Mouse (Mus musculus) CH12.LX (cell line): ENCODE measurements around the gene Cnpy2. TPM values are rescaled to one million over a fixed set of nuclear protein-coding genes. Genes with fewer than 3 reads are reported as not detected.

Source experiments
- DNase-seq: peaks from one replicate; pipeline ENCODE4 v3.0.0-alpha.2; 2013; ENCODE audit errors: extremely low read depth
- H3K27ac ChIP-seq: 2 replicates; pipeline ENCODE4 v1.5.1; 2012; ENCODE audit warnings: low read depth, mild to moderate bottlenecking, control low read depth, moderate library complexity; ENCODE audit not compliant: insufficient read depth
- H3K27me3 ChIP-seq: replicated peaks from 2 replicates; pipeline ENCODE3; 2012; ENCODE audit warnings: inconsistent platforms
- H3K36me3 ChIP-seq, 2 experiments: replicated peaks in 1 of 2; 2 replicates each; pipeline versions ENCODE3 to v1.6.1; 2012; ENCODE audit warnings: inconsistent platforms in 1 of 2, low read length in 1 of 2, mild to moderate bottlenecking in 1 of 2, mixed read lengths in 1 of 2, moderate library complexity in 1 of 2; ENCODE audit not compliant: control insufficient read depth in 1 of 2, insufficient read depth in 1 of 2
- H3K4me1 ChIP-seq, 2 experiments: 2 replicates each; pipeline ENCODE4 v1.6.1; 2012; ENCODE audit warnings: inconsistent platforms in 1 of 2, moderate library complexity in 1 of 2; ENCODE audit not compliant: insufficient read depth in 2 of 2, control insufficient read depth in 1 of 2
- H3K4me2 ChIP-seq: 2 replicates; pipeline ENCODE4 v1.6.1; 2012; ENCODE audit warnings: low read depth, mild to moderate bottlenecking, control low read depth; ENCODE audit not compliant: poor library complexity, insufficient read depth, severe bottlenecking
- H3K4me3 ChIP-seq, 3 experiments: fragments of 150-350 bp in 1 of 3; sonication (generic) in 1 of 3; replicated peaks in 1 of 3; 2 replicates each; pipeline versions ENCODE3 to v1.5.1; 2011 to 2012; ENCODE audit warnings: low read depth in 2 of 3, low read length in 2 of 3, mild to moderate bottlenecking in 2 of 3, moderate library complexity in 2 of 3, control low read depth in 1 of 3, improper control_type of control experiment in 1 of 3, inconsistent platforms in 1 of 3, mixed read lengths in 1 of 3; ENCODE audit not compliant: poor library complexity in 1 of 3
- H3K79me2 ChIP-seq: replicated peaks from 2 replicates; pipeline ENCODE4 v1.6.1; 2012; ENCODE audit warnings: mild to moderate bottlenecking, moderate library complexity; ENCODE audit not compliant: control insufficient read depth, poor library complexity, insufficient read depth, severe bottlenecking; ENCODE audit errors: extremely low read depth
- H3K9ac ChIP-seq: 2 replicates; pipeline ENCODE4 v1.6.1; 2012; ENCODE audit warnings: low read depth, mild to moderate bottlenecking, control low read depth, moderate library complexity; ENCODE audit not compliant: insufficient read depth
- H3K9me3 ChIP-seq: replicated peaks from 2 replicates; pipeline ENCODE3; 2012; ENCODE audit warnings: low read length, inconsistent platforms, mixed read lengths
- BHLHE40 ChIP-seq: IDR thresholded peaks from 2 replicates; pipeline ENCODE4 v1.6.1; 2011; ENCODE audit warnings: mild to moderate bottlenecking, low read depth, low read length, improper control_type of control experiment
- CHD1 ChIP-seq: IDR thresholded peaks from 2 replicates; pipeline ENCODE4 v1.6.1; 2012; ENCODE audit warnings: low read depth, low read length, improper control_type of control experiment, inconsistent platforms
- CHD2 ChIP-seq: IDR thresholded peaks from 2 replicates; pipeline ENCODE4 v1.6.1; 2011; ENCODE audit warnings: low read length, improper control_type of control experiment
- CTCF ChIP-seq, 2 experiments: IDR thresholded peaks in 1 of 2; conservative IDR thresholded peaks in 1 of 2; 2 replicates each; pipeline ENCODE4 v1.5.1; 2011 to 2012; ENCODE audit warnings: low read depth in 2 of 2, low read length in 2 of 2, improper control_type of control experiment in 1 of 2, inconsistent platforms in 1 of 2, mild to moderate bottlenecking in 1 of 2, moderate library complexity in 1 of 2
- E2F4 ChIP-seq: IDR thresholded peaks from 2 replicates; pipeline ENCODE4 v1.6.1; 2011; ENCODE audit warnings: low read depth, low read length, improper control_type of control experiment; ENCODE audit not compliant: insufficient replicate concordance
- ELF1 ChIP-seq: IDR thresholded peaks from 2 replicates; pipeline ENCODE4 v1.6.1; 2014; ENCODE audit warnings: low read depth, mild to moderate bottlenecking, inconsistent platforms, low read length, improper control_type of control experiment
- EP300 ChIP-seq: IDR thresholded peaks from 2 replicates; pipeline ENCODE4 v1.6.1; 2011; ENCODE audit warnings: low read length, improper control_type of control experiment
- ETS1 ChIP-seq: conservative IDR thresholded peaks from 2 replicates; pipeline ENCODE4 v1.6.1; 2012; ENCODE audit warnings: low read depth, mild to moderate bottlenecking, inconsistent platforms, low read length, improper control_type of control experiment, moderate library complexity
- GABPA ChIP-seq: IDR thresholded peaks from 2 replicates; pipeline ENCODE4 v1.6.1; 2012; ENCODE audit warnings: low read depth, low read length, improper control_type of control experiment, inconsistent platforms; ENCODE audit not compliant: insufficient replicate concordance
- HCFC1 ChIP-seq: IDR thresholded peaks from 2 replicates; pipeline ENCODE4 v1.6.1; 2012; ENCODE audit warnings: low read depth, mild to moderate bottlenecking, inconsistent platforms, low read length, improper control_type of control experiment
- IRF4 ChIP-seq: IDR thresholded peaks from 2 replicates; pipeline ENCODE4 v1.6.1; 2014; ENCODE audit warnings: low read depth, mild to moderate bottlenecking, inconsistent platforms, low read length, improper control_type of control experiment
- JUN ChIP-seq: IDR thresholded peaks from 2 replicates; pipeline ENCODE4 v1.6.1; 2011; ENCODE audit warnings: low read depth, mild to moderate bottlenecking, low read length, improper control_type of control experiment, moderate library complexity; ENCODE audit not compliant: insufficient read depth
- JUND ChIP-seq: conservative IDR thresholded peaks from 2 replicates; pipeline ENCODE4 v1.6.1; 2011; ENCODE audit warnings: low read depth, low read length, improper control_type of control experiment
- KAT2A ChIP-seq: IDR thresholded peaks from 2 replicates; pipeline ENCODE4 v1.6.1; 2012; ENCODE audit warnings: low read length, improper control_type of control experiment, inconsistent platforms; ENCODE audit not compliant: insufficient replicate concordance
- MAX ChIP-seq: IDR thresholded peaks from 2 replicates; pipeline ENCODE4 v1.6.1; 2011; ENCODE audit warnings: low read length, improper control_type of control experiment
- MAZ ChIP-seq: IDR thresholded peaks from 2 replicates; pipeline ENCODE4 v1.6.1; 2012; ENCODE audit warnings: low read depth, mild to moderate bottlenecking, inconsistent platforms, low read length, improper control_type of control experiment, moderate library complexity
- MEF2A ChIP-seq: IDR thresholded peaks from 2 replicates; pipeline ENCODE4 v1.6.1; 2014; ENCODE audit warnings: low read depth, mild to moderate bottlenecking, inconsistent platforms, low read length, improper control_type of control experiment, borderline replicate concordance
- MXI1 ChIP-seq: IDR thresholded peaks from 2 replicates; pipeline ENCODE4 v1.6.1; 2011; ENCODE audit warnings: mild to moderate bottlenecking, low read depth, low read length, improper control_type of control experiment
- MYC ChIP-seq: IDR thresholded peaks from 2 replicates; pipeline ENCODE4 v1.6.1; 2011; ENCODE audit warnings: low read depth, mild to moderate bottlenecking, improper control_type of control experiment, low read length
- NELFE ChIP-seq: IDR thresholded peaks from 2 replicates; pipeline ENCODE4 v1.6.1; 2011; ENCODE audit warnings: low read depth, low read length, improper control_type of control experiment
- NRF1 ChIP-seq: IDR thresholded peaks from 2 replicates; pipeline ENCODE4 v1.6.1; 2014; ENCODE audit warnings: low read depth, mild to moderate bottlenecking, inconsistent platforms, low read length, improper control_type of control experiment, moderate library complexity
- PAX5 ChIP-seq: IDR thresholded peaks from 2 replicates; pipeline ENCODE4 v1.6.1; 2012; ENCODE audit warnings: low read length, inconsistent platforms, mixed read lengths
- POLR2A ChIP-seq: IDR thresholded peaks from 2 replicates; pipeline ENCODE4 v1.6.1; 2011; ENCODE audit warnings: low read depth, mild to moderate bottlenecking, improper control_type of control experiment, low read length
- POLR2AphosphoS2 ChIP-seq: IDR thresholded peaks from 2 replicates; pipeline ENCODE4 v1.6.1; 2011; ENCODE audit warnings: low read depth, low read length, improper control_type of control experiment
- RCOR1 ChIP-seq: conservative IDR thresholded peaks from 2 replicates; pipeline ENCODE4 v1.6.1; 2012; ENCODE audit warnings: low read depth, mild to moderate bottlenecking, inconsistent platforms, low read length, improper control_type of control experiment
- SIN3A ChIP-seq: IDR thresholded peaks from 2 replicates; pipeline ENCODE4 v1.6.1; 2012; ENCODE audit warnings: low read length, improper control_type of control experiment, inconsistent platforms
- SMC3 ChIP-seq: IDR thresholded peaks from 2 replicates; pipeline ENCODE4 v1.6.1; 2011; ENCODE audit warnings: low read depth, low read length, improper control_type of control experiment
- TBP ChIP-seq: conservative IDR thresholded peaks from 2 replicates; pipeline ENCODE4 v1.6.1; 2011; ENCODE audit warnings: low read depth, low read length, improper control_type of control experiment
- TCF12 ChIP-seq: IDR thresholded peaks from 2 replicates; pipeline ENCODE4 v1.6.1; 2014; ENCODE audit warnings: low read depth, mild to moderate bottlenecking, inconsistent platforms, low read length, improper control_type of control experiment
- UBTF ChIP-seq: IDR thresholded peaks from 2 replicates; pipeline ENCODE4 v1.6.1; 2012; ENCODE audit warnings: low read depth, mild to moderate bottlenecking, inconsistent platforms, low read length, improper control_type of control experiment, moderate library complexity
- USF1 ChIP-seq: IDR thresholded peaks from 2 replicates; pipeline ENCODE4 v1.6.1; 2014; ENCODE audit warnings: low read depth, mild to moderate bottlenecking, inconsistent platforms, low read length, improper control_type of control experiment
- USF2 ChIP-seq: conservative IDR thresholded peaks from 2 replicates; pipeline ENCODE4 v1.6.1; 2011; ENCODE audit warnings: low read depth, low read length, improper control_type of control experiment
- ZC3H11A ChIP-seq: IDR thresholded peaks from 2 replicates; pipeline ENCODE4 v1.6.1; 2012; ENCODE audit warnings: low read depth, mild to moderate bottlenecking, inconsistent platforms, low read length, improper control_type of control experiment
- ZMIZ1 ChIP-seq: IDR thresholded peaks from 2 replicates; pipeline ENCODE4 v1.6.1; 2012; ENCODE audit warnings: low read depth, mild to moderate bottlenecking, inconsistent platforms, low read length, improper control_type of control experiment
- ZNF384 ChIP-seq: IDR thresholded peaks from 2 replicates; pipeline ENCODE4 v1.6.1; 2012; ENCODE audit warnings: low read depth, low read length, improper control_type of control experiment, inconsistent platforms
- dilution Hi-C: fragments of 300-500 bp; cut with MboI; formaldehyde crosslinking; loops from 2 replicates; pipeline ENCODE4 v1.14.3; 2020; ENCODE audit warnings: low sequenced_read_pairs; ENCODE audit not compliant: extremely low pct_unique_long_range_greater_than_20kb, extremely low pct_ligation_motif_present
- in situ Hi-C: fragments of 300-500 bp; cut with MboI; formaldehyde crosslinking; loops from 3 replicates; pipeline ENCODE4 v1.14.3; 2019; ENCODE audit warnings: low sequenced_read_pairs, low pct_ligation_motif_present, low pct_unique_long_range_greater_than_20kb, mixed read lengths
- polyA plus RNA-seq: library from polyadenylated mRNA; unstranded; fragments of >175 nt; gene quantifications from 2 replicates; pipeline ENCODE4 v1.2.1, GENCODE M21; 2012; ENCODE audit warnings: low read depth; ENCODE audit not compliant: insufficient read length
- total RNA-seq, 2 experiments: library from RNA; depleted of rRNA; stranded (reverse); fragments of 300-350 nt in 1 of 2; fragments of >200 nt in 1 of 2; gene quantifications; 2 replicates each; pipeline ENCODE4 v1.2.3; 2012 to 2014

Cnpy2 gene
- total and polyA plus RNA-seq, 3 experiments, result 64.9 to 111 (median 98.9) TPM

DNA sequence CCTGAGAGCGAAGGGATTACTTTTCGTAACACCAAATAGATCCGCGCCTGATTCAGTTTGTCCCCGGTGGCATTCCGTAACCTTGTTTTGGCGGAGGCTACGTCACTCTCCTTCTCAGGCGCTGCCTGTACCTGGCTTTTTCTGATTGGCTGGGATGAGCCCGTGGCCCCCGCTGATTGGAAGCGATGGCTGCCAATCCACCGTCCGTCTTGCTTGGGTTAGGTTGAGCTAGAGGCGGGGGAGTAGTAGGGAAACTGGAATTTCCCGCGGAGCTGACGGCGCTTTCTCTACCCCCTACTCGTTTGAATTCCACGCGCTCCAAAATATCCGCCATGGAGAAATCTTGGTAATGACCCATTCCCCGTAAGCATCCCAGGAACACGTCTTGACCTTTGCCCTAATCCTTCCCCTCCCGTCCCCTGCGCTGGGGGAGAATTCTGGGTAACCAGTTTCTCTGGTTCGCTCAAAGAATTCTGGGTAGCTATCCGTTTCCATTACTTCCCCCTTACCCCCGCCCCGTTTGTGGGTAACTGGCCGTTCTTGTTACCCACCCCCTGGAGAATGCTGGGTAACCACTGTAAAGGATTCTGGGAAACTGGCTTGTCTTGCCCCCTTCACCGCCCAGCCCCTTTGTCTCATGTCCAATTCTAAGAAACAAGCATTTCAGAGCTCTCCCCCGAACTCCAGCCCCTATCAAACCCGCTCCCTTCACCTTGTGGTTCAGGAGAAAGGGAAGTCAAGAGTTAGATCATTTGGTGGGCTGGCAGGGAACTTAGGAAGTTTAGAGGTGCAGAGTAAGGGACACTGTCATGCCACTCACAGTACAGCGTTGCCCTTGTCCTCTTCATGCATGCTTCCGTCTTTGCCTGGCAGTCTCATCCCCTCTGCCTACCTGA is 18.9 kb upstream of the Cnpy2 start, which contains the start of gene Pan2:
Pan2 (plus strand) TSS at position 210 of the 896 bp plus-strand sequence.
- dilution Hi-C loops, result no loop called here
- H3K36me3 ChIP-seq, result peaks cover 3 to 20% of the 10 kb centered on the region in 2 experiments
- peaks cover 13 to 38% of the 10 kb centered on the region in 2 experiments for H3K4me1 ChIP-seq
- no peak for TF ChIP-seq BHLHE40
- TF ChIP-seq E2F4, result peak; percentile 82; the same call in 1 of the 2 replicates
- TF ChIP-seq PAX5, result no peak
- TF ChIP-seq CHD1, result 0 out of 2 replicates have a peak, but pooled peaks have one; percentile 62
- 0 out of 2 replicates have a peak, but pooled peaks have one; percentile 10 for TF ChIP-seq RCOR1
- TF ChIP-seq UBTF, result no peak
- TF ChIP-seq ZMIZ1, result peak; percentile 75
- TF ChIP-seq MAX, result peak; percentile 60; the same call in 1 of the 2 replicates
- peak; percentile 88 for TF ChIP-seq NELFE
- TF ChIP-seq SMC3, result no peak
- TF ChIP-seq MYC, result peak; percentile 78
- peak; percentile 20; the same call in 1 of the 2 replicates for TF ChIP-seq ETS1
- no peak for TF ChIP-seq USF1
- TF ChIP-seq POLR2A, result peak; percentile 93
- peak; percentile 84 for TF ChIP-seq MEF2A
- TF ChIP-seq EP300, result 0 out of 2 replicates have a peak, but pooled peaks have one; percentile 40
- peak; percentile 4; the same call in 1 of the 2 replicates for TF ChIP-seq ZNF384
- TF ChIP-seq MAZ, result peak; percentile 83; the same call in 1 of the 2 replicates
- no peak for TF ChIP-seq USF2
- no peak for TF ChIP-seq ZC3H11A
- peak; percentile 71; the same call in 1 of the 2 replicates for TF ChIP-seq POLR2AphosphoS2
- TF ChIP-seq NRF1, result peak; percentile 52; the same call in 1 of the 2 replicates
- TF ChIP-seq HCFC1, result peak; percentile 76
- TF ChIP-seq KAT2A, result peak; percentile 90; the same call in 1 of the 2 replicates
- TF ChIP-seq JUND, result peak; percentile 46; the same call in 1 of the 2 replicates
- peak; percentile 1; the same call in 1 of the 2 replicates for TF ChIP-seq JUN
- TF ChIP-seq IRF4, result peak; percentile 44
- peak; percentile 97 for TF ChIP-seq CHD2
- TF ChIP-seq SIN3A, result peak; percentile 83
- TF ChIP-seq GABPA, result no peak; the same call in 1 of the 2 replicates
- TF ChIP-seq TCF12, result peak; percentile 55
- peak; percentile 61 for TF ChIP-seq ELF1
- no peak for TF ChIP-seq CTCF (conservative IDR thresholded peaks at IDR 0.05 in 1 of 2, IDR thresholded peaks at IDR 0.05 in 1 of 2; ENCODE audit: low read depth in 2 of 2, low read length in 2 of 2)
- TF ChIP-seq TBP, result peak; percentile 86
- TF ChIP-seq MXI1, result peak; percentile 68
- TF ChIP-seq, all 38 proteins: peak for 26
- H3K4me2 ChIP-seq, result peak within 1 kb of the TSS; percentile 97
- H3K4me3 ChIP-seq, result peak within 1 kb of the TSS; percentile 70 to 95 (median 80)
- H3K27me3 ChIP-seq, result no peaks in the 10 kb centered on the region
- H3K9me3 ChIP-seq, result no peaks in the 10 kb centered on the region
- H3K27ac ChIP-seq, result peak within 1 kb of the TSS; percentile 83
- peak within 1 kb of the TSS; percentile 98 for H3K9ac ChIP-seq
- in situ Hi-C loops, result no loop called here
- no peaks in the 10 kb centered on the region; the same call in 1 of the 2 replicates for H3K79me2 ChIP-seq
- DNase-seq, result peak; percentile 99
